Mouse (Mus musculus) heart, adult 2 months (tissue): Measurements from ENCODE around the gene Dynlt1c.
"Not testable (repeated sequence)": the region's sequence is repeated elsewhere in the genome, so short reads cannot be mapped to it uniquely, and the experiment has no call there.

Experiments
- CTCF ChIP-seq: fragments of 200-600 bp; IDR thresholded peaks from 2 replicates; pipeline ENCODE4 v1.8.1; 2022; ENCODE audit warnings: antibody characterized with exemption, mild to moderate bottlenecking, moderate library complexity
- POLR2A ChIP-seq: fragments of 200-500 bp; IDR thresholded peaks from 2 replicates; pipeline ENCODE4 v1.6.1; 2011; ENCODE audit warnings: mild to moderate bottlenecking, low read depth, low read length, control low read depth; ENCODE audit not compliant: insufficient read depth

GRCm38 (mm10) chr17:6646841-6647240, 45.4 kb downstream of the Dynlt1c start:
- TF ChIP-seq POLR2A, CTCF: not testable (repeated sequence)
